Mouse (Mus musculus) adrenal gland, adult 8-10 months (tissue): Measurements from ENCODE around the gene Gm20855. TPM values are rescaled to one million over a fixed set of nuclear protein-coding genes. Genes with fewer than 3 reads are reported as not detected.
"Not testable (repeated sequence)": the region's sequence is repeated elsewhere in the genome, so short reads cannot be mapped to it uniquely, and the experiment has no call there.

Experiments used
- DNase-seq: peaks from one replicate; pipeline ENCODE4 v3.0.0; 2022
- total RNA-seq, 4 experiments: library from RNA; stranded (reverse); gene quantifications; 2 replicates each; pipeline ENCODE4 v1.2.4; 2022

Gm20855 gene
- not detected for total RNA-seq

DNA sequence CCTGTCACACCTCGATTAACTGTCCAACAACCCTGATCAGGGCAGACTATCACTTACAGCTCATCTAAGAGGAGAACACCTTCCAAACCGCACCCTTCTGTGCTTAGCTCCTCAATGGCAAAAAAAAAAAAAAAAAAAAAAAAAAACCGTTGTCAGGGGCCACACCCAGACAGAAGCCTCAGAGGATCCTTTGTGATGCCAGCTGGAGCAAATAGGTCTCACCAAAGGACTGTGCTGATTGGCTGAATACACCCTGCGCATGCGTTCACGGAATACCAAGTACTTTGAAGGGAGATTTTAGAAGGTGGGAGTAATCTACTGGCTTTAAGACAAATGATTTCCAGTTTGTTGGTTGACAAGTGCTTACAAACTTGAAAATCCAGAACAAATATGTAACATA, at the start of gene Gm20855:
TSS of gene Gm20855 (minus strand) at position 101 of the 400 bp plus-strand sequence.
- DNase-seq = not testable (repeated sequence)
